Mouse (Mus musculus) intestine, embryonic 14.5 days (tissue): Measurements from ENCODE around the gene Gimap8. TPM values are rescaled to one million over a fixed set of nuclear protein-coding genes. Genes with fewer than 3 reads are reported as not detected.
A peak's percentile ranks its signal among the peaks of the same experiment; 100 is the strongest.

Experiments
- ATAC-seq: fragments of 200-750 bp; cut with Nextera tagmentation; replicated peaks from 2 replicates; pipeline ENCODE4 v1.8.0; 2017; ENCODE audit warnings: low read depth, moderate number of reproducible peaks, moderate TSS enrichment, moderate library complexity; ENCODE audit not compliant: low FRiP score, low TSS enrichment
- DNase-seq: peaks from one replicate; pipeline ENCODE4 v3.0.0-alpha.2; 2018; ENCODE audit warnings: low spot score
- H3K27ac ChIP-seq: fragments of 300-500 bp; sonication (generic); 2 replicates; pipeline ENCODE4 v1.5.1; 2014; ENCODE audit warnings: low read depth, mild to moderate bottlenecking, control low read depth
- H3K27me3 ChIP-seq: fragments of 300-500 bp; sonication (generic); replicated peaks from 2 replicates; pipeline ENCODE4 v1.6.1; 2014; ENCODE audit warnings: low read length, control low read depth; ENCODE audit not compliant: control insufficient read depth, insufficient read depth
- H3K36me3 ChIP-seq: fragments of 300-500 bp; sonication (generic); 2 replicates; pipeline ENCODE4 v1.6.1; 2014; ENCODE audit warnings: low read length, control low read depth; ENCODE audit not compliant: control insufficient read depth, insufficient read depth
- H3K4me1 ChIP-seq: fragments of 300-500 bp; sonication (generic); replicated peaks from 2 replicates; pipeline ENCODE4 v1.6.1; 2014; ENCODE audit warnings: low read length, control low read depth, mixed read lengths; ENCODE audit not compliant: control insufficient read depth, insufficient read depth
- H3K4me2 ChIP-seq: fragments of 300-500 bp; sonication (generic); 2 replicates; pipeline ENCODE4 v1.6.1; 2014; ENCODE audit warnings: low read length
- H3K4me3 ChIP-seq: fragments of 300-500 bp; sonication (generic); 2 replicates; pipeline ENCODE4 v1.5.1; 2014; ENCODE audit warnings: low read depth, low read length, control low read depth, mixed read lengths
- H3K9ac ChIP-seq: fragments of 300-500 bp; sonication (generic); 2 replicates; pipeline ENCODE4 v1.6.1; 2014; ENCODE audit warnings: mild to moderate bottlenecking, low read length
- H3K9me3 ChIP-seq: fragments of 300-500 bp; sonication (generic); 2 replicates; pipeline ENCODE4 v1.6.1; 2016; ENCODE audit warnings: low read length, control low read depth; ENCODE audit not compliant: control insufficient read depth
- WGBS: fragments of 180-500 bp; shearing (Covaris S2); extraction: QIAGEN DNeasy Blood & Tissue Kit; methylation state at CpG from one replicate; pipeline ENCODE4 v1.1.7; 2014; 5-methylcytosine and 5-hydroxymethylcytosine counted together
- polyA plus RNA-seq: library from polyadenylated mRNA; unstranded; fragments of >200 nt; fragmentation: Nextera tagmentation; extraction: Ambion mirVana; gene quantifications from 2 replicates; pipeline ENCODE4 v1.2.1, GENCODE M21; 2014

Gimap8 gene
- polyA plus RNA-seq, 1 experiment from 2014 or later: 0.77 TPM

DNA sequence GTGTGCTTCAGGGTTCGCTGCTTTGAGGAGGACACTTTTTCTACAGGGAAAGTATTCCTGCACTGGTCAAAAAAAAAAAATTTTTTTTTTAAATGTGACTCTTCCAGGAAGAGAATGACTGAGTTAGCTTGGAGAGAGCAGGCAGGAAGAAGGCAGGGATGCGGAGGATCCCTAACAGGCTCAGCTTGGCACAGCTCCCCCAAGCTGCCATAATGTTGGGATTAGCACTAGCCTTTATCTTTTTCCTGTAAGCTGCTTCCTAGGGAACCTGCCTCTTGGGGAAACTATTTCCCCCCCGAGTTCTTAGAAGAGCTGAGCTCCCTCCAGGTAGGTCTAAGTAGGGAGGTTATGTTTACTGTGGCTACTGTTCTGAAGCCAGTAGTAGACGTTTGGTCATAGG is 37.8 kb downstream of the Gimap8 start:
- no peak overlapping the region for H3K9ac ChIP-seq
- H3K27me3 ChIP-seq: no peaks in the 10 kb centered on the region
- 56% methylated on average over 4 of the region's 4 CpGs for WGBS
- no peaks in the 10 kb centered on the region for H3K36me3 ChIP-seq
- no peak for ATAC-seq
- no peak overlapping the region for H3K4me2 ChIP-seq
- H3K4me1 ChIP-seq: no peaks in the 10 kb centered on the region
- H3K9me3 ChIP-seq: no peaks in the 10 kb centered on the region
- H3K4me3 ChIP-seq: no peak overlapping the region
- H3K27ac ChIP-seq: no peak overlapping the region
- DNase-seq: peak; percentile 43

DNA sequence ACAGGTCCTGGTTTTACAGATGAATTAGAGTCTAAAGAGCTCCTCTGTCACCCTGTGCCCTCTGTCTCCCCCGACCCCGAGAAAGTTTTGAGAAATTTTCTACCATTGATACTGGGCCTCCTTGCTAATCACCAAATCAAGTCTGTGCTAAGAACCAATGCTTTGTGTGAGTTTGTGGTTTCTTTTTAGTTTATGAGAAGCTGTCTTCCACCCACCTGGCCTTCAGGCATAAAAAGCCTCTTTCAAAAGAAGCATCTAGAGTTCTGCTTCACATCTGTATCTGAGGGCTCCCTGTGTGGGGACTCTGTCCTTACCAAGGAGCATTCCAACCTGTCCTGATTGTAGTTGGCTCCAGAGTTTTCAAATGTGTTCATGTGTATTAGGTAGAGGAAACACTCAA is 38.2 kb downstream of the Gimap8 start:
- H3K27me3 ChIP-seq: no peaks in the 10 kb centered on the region
- no peak overlapping the region for H3K4me3 ChIP-seq
- no peaks in the 10 kb centered on the region for H3K9me3 ChIP-seq
- H3K4me1 ChIP-seq: no peaks in the 10 kb centered on the region
- WGBS: 79% methylated on average over 2 of the region's 2 CpGs
- H3K4me2 ChIP-seq: no peak overlapping the region
- no peak overlapping the region for H3K27ac ChIP-seq
- ATAC-seq: no peak
- no peak overlapping the region for H3K9ac ChIP-seq
- no peaks in the 10 kb centered on the region for H3K36me3 ChIP-seq
- DNase-seq: peak; percentile 45

DNA sequence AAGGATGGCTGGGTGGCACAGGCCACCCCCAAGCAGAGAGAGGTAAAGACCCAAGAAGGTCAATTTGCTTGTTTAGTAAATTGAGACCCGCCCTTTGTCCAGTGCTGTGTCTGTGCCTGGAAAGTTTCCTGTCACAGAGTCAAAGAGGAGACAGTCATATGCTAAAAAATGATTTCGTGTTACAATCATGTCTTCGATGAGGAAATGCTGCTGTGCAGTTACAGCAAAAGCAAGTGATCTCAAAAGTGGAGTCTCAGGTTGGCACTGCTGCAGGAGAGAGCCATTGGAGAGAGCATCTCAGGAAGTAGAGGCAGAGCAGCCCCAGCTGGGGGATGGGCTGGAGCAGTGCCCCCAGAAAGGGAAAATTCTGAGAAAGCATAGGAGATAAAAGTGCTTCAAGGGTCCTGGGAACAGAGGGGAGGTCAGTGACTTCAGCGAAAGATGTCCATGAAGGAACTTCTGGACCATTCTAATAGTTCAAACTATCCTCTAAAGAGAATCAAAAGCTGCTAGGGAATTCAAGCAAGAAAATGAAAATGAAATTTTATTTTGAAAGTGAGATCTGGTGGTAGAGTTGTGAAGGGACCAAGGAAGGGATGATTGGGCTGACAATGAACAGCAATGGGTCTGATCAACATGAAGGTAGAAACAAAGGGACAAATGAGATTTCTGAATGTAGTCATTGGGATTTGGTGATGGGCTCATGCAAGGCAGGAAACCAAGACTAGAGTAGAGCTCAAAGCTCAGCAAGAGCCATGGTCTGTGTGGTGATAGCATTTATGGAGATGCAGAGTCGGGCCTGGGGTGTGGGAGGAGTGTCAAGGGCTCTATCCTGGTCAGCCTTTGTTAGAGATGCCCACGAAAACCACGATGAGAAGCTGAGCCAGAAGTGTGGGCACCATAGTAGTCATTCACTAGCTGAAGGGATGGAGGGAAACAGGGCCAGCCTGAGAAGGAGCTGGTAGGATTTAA is 38.9 kb downstream of the Gimap8 start:
- Histone ChIP-seq H3K9ac (no peak overlapping the region), H3K27me3 (no peaks in the 10 kb centered on the region), H3K27ac (no peak overlapping the region), H3K9me3 (no peaks in the 10 kb centered on the region), H3K4me2 (0 out of 2 replicates have a peak overlapping the region, but pooled peaks have one; percentile 3), H3K4me1 (no peaks in the 10 kb centered on the region), H3K4me3 (no peak overlapping the region), H3K36me3 (no peaks in the 10 kb centered on the region)
- WGBS: 84% methylated on average over 7 of the region's 7 CpGs
- no peak for ATAC-seq
- peak; percentile 13 for DNase-seq

DNA sequence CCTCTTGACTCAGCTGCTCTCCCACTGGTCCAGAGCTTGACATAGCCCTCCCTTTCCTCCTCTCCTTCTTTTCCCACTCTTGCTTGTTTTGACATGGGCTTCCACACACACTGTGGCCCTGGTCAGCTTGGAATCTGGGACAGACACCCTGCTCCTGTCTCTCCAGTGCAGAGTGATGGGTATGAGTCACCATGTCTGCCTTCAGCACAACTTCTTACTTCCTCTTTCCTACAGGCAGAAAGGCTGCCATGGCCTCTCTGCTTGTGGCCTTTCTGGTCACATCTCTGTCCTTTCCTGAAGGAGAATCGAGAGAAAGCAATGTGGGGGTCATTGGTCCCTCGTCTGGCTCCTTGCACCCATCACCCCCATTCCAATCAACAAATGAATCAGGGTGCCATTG is 40.0 kb downstream of the Gimap8 start:
- ATAC-seq: no peak

DNA sequence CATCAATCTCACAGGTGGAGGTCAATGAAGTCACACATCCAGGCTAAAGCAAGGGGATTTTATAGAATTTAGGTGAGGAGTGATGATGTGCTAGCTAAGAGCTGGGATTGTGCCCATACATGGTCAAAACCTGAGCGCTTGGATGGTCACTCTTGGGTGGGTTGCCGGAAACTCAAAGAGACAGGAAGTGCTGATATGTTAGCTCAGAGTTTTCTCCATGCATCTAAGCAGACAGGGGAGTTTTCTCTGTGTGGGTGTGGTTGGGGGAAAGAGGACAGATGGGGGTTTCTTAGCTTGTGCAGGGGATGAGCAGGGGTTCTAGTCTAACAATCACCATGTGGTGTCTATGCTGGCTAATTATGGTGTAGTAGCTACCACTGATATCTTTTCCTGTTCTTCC is 42.3 kb downstream of the Gimap8 start:
- Histone ChIP-seq H3K4me2 (no peak overlapping the region), H3K9ac (no peak overlapping the region), H3K4me1 (no peaks in the 10 kb centered on the region), H3K27ac (no peak overlapping the region), H3K9me3 (no peaks in the 10 kb centered on the region), H3K27me3 (no peaks in the 10 kb centered on the region), H3K36me3 (no peaks in the 10 kb centered on the region), H3K4me3 (no peak overlapping the region)
- no peak for DNase-seq
- ATAC-seq: no peak
- WGBS: 87% methylated on average over 2 of the region's 2 CpGs

More for the DNA sequence above, 40.0 kb downstream of the Gimap8 start:
- no peaks in the 10 kb centered on the region for H3K27me3 ChIP-seq
- no peaks in the 10 kb centered on the region for H3K9me3 ChIP-seq
- no peak overlapping the region for H3K9ac ChIP-seq
- 75% methylated on average over 2 of the region's 2 CpGs for WGBS
- no peak overlapping the region for H3K4me2 ChIP-seq
- no peak overlapping the region for H3K27ac ChIP-seq
- no peak for DNase-seq
- H3K4me3 ChIP-seq: no peak overlapping the region
- H3K36me3 ChIP-seq: no peaks in the 10 kb centered on the region
- H3K4me1 ChIP-seq: no peaks in the 10 kb centered on the region

DNA sequence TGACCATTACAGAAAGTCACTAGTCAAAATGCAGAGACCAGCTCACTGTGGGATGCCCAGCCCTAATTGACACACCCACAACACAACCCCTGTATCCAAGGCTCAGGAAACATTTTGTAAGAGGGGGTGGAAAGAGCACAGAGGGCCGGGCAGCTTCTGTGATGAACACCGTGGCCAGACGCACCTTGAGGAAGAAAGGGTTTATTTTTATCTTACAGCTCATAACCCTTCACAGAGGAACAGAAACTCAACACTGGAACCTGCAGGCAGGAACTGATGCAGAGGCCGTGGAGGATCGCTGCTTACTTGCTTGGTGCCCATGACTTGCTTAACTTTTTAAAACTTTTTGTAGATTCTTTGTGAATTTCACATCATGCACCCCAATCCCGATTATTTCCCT is 45.9 kb downstream of the Gimap8 start:
- Histone ChIP-seq H3K27me3 (no peaks in the 10 kb centered on the region), H3K4me1 (no peaks in the 10 kb centered on the region), H3K27ac (no peak overlapping the region), H3K4me2 (no peak overlapping the region), H3K9ac (no peak overlapping the region), H3K9me3 (no peaks in the 10 kb centered on the region), H3K4me3 (no peak overlapping the region), H3K36me3 (no peaks in the 10 kb centered on the region)
- DNase-seq (peak; percentile 41), ATAC-seq (no peak)
- WGBS: 81% methylated on average over 6 of the region's 6 CpGs

DNA sequence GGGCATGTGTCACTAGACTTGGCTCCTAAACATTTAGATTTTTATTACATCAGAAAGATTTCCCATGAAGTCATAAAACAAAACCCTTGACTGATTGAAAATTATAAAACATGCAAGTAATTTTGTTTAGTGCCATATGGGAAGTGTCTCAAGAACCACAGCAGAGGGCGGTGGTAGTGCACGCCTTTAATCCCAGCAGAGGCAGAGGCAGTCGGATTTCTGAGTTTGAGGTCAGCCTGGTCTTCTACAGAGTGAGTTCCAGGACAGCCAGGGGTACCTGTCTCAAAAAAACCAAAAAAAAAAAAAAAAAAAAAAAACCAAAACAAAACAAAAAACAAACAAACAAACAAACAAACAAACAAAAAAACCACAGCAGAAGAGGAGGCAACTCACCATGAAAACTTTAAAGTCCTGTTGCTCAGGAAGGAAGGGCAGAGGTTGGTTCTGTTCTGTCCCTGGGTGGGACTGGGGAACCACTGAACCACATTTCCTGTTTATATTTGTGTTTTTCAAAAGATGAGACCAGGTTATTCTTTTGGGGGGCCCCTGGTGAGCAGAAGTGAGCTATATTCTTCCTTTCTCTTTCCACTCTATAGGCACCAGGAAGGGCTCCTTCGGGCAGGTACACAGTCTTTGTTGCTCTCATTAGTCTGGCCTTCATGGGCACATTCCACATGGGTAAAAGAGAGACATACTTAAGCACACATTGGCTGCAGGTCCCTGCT is 50.0 kb downstream of the Gimap8 start:
- ATAC-seq: no peak
- H3K36me3 ChIP-seq: no peaks in the 10 kb centered on the region
- H3K27me3 ChIP-seq: no peaks in the 10 kb centered on the region
- H3K4me1 ChIP-seq: no peaks in the 10 kb centered on the region; the same call in 1 of the 2 replicates
- H3K9ac ChIP-seq: no peak overlapping the region
- no peak overlapping the region for H3K27ac ChIP-seq
- no peaks in the 10 kb centered on the region for H3K9me3 ChIP-seq
- 79% methylated on average over 4 of the region's 4 CpGs for WGBS
- no peak overlapping the region for H3K4me2 ChIP-seq
- peak; percentile 49 for DNase-seq
- no peak overlapping the region for H3K4me3 ChIP-seq

DNA sequence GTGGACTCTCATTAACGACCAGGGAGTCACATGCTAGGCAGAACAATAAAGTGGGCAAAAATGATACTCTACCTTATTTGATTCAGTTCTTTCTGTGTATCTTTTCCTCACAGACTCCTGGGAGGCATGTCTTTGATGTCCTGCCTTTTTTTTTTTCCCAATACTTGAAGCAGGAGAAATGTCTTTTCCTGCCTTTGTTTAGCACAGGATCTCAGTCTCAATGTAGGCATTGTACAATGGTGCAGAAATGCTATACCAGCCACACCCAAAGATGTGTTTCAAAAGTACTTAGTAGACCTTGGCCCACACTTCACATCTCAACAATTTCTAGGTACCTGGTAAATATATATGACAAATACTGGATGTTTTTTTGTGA is 50.5 kb downstream of the Gimap8 start:
- 42% methylated on average over 1 of the region's 1 CpGs for WGBS
- no peak for DNase-seq
- H3K9me3 ChIP-seq: no peaks in the 10 kb centered on the region
- H3K27me3 ChIP-seq: no peaks in the 10 kb centered on the region
- H3K4me2 ChIP-seq: no peak overlapping the region
- H3K27ac ChIP-seq: no peak overlapping the region
- no peak overlapping the region for H3K4me3 ChIP-seq
- ATAC-seq: no peak
- no peak overlapping the region for H3K9ac ChIP-seq
- no peaks in the 10 kb centered on the region for H3K36me3 ChIP-seq
- H3K4me1 ChIP-seq: no peaks in the 10 kb centered on the region; the same call in 1 of the 2 replicates
